Mouse (Mus musculus): ENCODE results near the gene Sugp2.
A peak's percentile ranks its signal among the peaks of the same experiment; 100 is the strongest.

Gene Sugp2

GRCm38 (mm10) chr8:70220911-70221310 lies 13.1 kb upstream of the Sugp2 start:
- no peak for DNase-seq (ENCODE audit: low spot score in 2 of 2)

- no peak for DNase-seq (ENCODE audit: low spot score in 2 of 2)
These were observed 12.0 kb upstream of the Sugp2 start for GRCm38 (mm10) chr8:70222041-70222440.

DNA sequence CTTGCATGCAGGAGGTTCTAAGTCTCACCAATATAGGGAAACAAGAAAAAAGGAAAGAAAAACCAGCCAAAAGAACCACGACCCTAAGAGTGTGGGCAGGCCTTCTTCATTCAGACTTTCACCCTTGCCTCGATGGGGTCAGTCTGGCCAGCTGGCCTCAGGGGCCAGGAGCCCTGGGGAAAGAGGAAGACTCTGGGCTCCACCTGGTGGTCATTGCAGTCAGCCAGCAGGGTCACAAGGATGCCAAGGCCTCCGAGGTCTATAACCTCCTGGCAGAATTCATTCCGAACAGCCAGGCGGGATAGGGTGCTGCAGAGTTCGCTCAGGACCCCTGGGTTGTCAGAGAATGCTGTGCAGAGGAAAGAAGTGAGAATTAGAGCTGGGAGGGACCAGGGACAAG lies 10.7 kb upstream of the Sugp2 start:
- DNase-seq (ENCODE audit: low spot score in 2 of 2), result no peak

GRCm38 (mm10) chr8:70227997-70228396 lies 6.0 kb upstream of the Sugp2 start:
- no peak for DNase-seq (ENCODE audit: low spot score in 2 of 2)

- no peak for DNase-seq (ENCODE audit: low spot score in 2 of 2)
These were observed 3.2 kb upstream of the Sugp2 start for GRCm38 (mm10) chr8:70230837-70231236.

DNA sequence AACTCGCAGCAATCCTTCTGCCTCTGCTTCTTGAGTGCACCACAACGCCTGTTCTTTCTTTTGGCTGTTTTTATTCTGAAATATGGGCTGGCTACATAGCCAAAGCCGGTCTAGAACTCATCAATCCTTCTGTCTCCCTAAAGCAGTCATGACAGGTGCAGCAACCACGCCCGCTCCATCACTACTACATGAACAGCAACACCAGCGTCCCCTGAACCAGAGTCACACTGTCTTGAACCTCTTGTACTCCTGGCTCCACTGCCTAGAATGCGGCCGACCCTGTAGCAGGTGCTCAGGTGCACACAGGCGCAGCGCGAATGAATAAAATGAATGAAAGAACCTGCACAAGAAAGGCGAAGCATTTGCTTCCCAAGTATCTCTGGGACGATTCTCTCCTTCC lies 420 bp upstream of the Sugp2 start:
- DNase-seq (ENCODE audit: low spot score in 2 of 2), result no peak

- no peak for DNase-seq (ENCODE audit: low spot score in 2 of 2)
These were observed 729 bp downstream of the Sugp2 start for GRCm38 (mm10) chr8:70234781-70235128.

DNA sequence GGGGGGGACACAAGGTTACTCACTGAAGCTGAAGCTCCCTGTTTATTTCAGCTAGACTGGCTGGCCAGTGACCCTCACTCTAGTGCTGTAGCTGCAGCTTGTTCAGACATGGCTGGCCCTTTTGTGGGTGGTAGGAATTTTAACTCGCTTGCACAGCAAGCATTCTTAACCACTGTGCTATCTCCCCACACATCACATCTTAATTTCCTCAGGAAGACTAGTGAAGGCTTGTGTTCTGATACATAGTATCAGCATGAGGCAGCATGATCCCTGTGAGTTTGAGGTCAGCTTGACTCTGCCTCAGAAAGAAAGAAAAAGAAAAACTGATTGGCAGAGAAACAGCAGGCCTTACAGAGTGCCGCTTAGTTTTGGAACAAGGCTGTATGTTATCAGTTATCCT lies 3.8 kb downstream of the Sugp2 start:
- DNase-seq (ENCODE audit: low spot score in 2 of 2), result peak in 1 of 2 experiments; percentile 54

- no peak for DNase-seq (ENCODE audit: low spot score in 2 of 2)
These were observed 6.6 kb downstream of the Sugp2 start for GRCm38 (mm10) chr8:70240642-70241041.

DNA sequence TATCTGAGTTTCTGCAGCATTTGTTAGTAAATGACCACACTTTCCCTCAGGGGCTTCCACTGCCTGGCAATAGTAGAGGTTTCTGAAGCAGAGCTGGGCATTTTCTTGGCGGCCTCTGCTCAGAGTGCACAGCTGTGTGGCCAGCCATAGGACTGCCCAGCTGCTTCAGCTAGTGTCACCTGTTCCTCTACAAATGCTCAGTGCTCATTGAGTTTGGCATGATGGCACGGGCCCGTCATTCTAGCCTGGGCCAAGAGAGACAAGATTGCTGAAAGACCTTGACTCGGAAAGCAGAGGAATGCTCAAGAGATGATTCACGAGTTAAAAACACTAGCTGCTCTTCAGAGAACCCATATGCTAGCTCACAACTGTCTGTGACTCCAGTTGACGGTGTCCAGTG lies 12.6 kb downstream of the Sugp2 start:
- DNase-seq (ENCODE audit: low spot score in 2 of 2), result no peak

DNA sequence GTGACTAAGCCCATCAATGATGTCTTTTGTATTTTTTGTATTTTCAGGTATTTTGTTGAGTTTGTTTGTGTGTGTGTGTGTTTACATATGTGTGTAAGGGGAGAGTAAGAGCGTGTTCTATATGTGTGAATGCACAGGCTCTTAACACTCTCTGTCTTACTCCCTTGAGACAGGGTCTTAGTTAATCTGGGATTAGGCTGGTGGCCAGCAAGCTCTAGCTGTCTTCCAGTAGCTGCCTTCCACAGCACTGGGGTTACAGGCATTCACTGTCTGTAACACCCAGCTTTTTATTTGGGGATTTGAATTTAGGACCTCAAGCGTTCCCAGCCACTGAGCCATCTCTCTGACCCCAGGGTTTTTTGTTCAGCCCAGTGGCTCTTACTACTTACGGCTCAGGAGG lies 13.8 kb downstream of the Sugp2 start:
- DNase-seq (ENCODE audit: low spot score in 2 of 2), result no peak

GRCm38 (mm10) chr8:70254628-70255027 lies 20.6 kb downstream of the Sugp2 start:
- no peak for DNase-seq (ENCODE audit: low spot score in 2 of 2)

DNA sequence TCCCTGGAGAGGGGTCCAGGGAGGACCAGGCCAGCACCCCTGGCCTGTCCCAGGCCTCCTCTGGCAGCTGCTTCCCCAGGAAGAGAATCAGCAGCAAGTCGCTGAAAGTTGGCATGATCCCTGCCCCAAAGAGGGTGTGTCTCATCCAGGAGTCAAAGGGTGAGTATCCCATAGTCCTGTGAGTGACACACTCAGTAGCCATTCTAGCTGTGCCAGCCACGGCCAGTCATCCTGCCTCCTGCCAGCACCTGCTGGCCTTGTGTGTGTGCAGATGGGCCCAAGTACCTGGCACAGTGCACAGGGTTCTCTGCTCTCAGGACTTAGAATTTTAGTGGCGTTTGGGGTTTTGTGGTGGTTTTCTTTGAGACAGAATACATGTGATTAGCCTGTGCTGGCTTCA lies 23.4 kb downstream of the Sugp2 start:
- no peak for DNase-seq (ENCODE audit: low spot score in 2 of 2)

DNA sequence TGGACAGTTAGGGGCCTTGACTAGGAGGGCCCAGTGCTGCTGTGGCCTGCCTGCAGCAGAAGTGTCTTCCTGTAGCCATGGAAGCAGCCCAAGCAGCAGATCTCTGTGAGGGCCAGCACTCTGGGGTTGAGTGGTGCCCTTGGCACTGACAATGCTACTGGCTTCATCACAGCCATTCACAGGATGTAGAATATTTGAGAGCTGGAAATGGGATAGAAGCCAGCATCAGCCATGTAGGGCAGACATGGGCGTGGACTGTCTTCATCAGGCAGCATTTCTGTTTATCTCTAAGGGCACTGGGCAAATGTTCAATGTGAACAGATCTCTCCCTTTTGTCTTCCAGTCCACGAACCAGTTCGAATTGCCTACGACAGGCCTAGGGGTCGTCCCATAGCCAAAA lies 24.6 kb downstream of the Sugp2 start:
- no peak for DNase-seq (ENCODE audit: low spot score in 2 of 2)

- no peak for DNase-seq (ENCODE audit: low spot score in 2 of 2)
These were observed 25.0 kb downstream of the Sugp2 start for GRCm38 (mm10) chr8:70259043-70259442.

DNA sequence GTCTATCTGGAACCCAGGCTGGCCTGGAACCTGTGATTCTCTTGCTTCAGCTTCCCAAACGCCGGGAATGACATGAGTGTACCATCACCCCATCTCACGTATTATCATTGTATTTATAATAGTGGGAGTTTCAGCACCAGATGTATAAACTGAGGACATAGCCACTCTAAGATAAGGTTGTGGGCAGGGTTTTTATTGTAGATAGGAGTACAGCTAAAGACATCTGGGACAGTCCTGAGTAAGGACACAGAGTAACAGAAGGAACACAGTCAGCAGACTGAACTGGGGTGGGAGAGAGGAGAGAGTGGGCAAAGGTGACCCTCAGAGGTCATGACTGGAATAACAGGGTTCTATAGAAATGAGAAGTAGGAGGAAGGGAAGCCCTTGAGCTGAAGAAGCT lies 33.6 kb downstream of the Sugp2 start:
- DNase-seq (ENCODE audit: low spot score in 2 of 2), result no peak

DNA sequence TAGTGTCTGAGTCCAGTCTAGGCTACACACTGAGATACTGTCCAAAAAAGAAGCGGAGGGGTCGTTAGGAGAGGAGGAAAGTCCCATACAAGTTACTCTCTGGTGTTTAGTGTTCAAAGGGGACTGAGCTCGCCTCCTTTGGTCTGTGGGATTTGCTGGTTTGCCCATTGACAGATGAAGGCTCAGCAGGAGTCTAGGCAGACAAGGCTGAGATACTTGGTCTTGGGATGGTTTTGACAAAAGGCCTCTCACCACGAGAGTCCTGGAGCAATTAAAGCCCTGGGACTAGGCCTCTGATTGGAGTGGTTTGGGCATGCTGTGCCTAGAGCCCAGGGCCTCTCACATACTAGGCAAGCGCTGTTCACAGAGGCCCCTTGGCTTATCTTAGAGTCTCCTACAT lies 34.3 kb downstream of the Sugp2 start:
- no peak for DNase-seq (ENCODE audit: low spot score in 2 of 2)

DNA sequence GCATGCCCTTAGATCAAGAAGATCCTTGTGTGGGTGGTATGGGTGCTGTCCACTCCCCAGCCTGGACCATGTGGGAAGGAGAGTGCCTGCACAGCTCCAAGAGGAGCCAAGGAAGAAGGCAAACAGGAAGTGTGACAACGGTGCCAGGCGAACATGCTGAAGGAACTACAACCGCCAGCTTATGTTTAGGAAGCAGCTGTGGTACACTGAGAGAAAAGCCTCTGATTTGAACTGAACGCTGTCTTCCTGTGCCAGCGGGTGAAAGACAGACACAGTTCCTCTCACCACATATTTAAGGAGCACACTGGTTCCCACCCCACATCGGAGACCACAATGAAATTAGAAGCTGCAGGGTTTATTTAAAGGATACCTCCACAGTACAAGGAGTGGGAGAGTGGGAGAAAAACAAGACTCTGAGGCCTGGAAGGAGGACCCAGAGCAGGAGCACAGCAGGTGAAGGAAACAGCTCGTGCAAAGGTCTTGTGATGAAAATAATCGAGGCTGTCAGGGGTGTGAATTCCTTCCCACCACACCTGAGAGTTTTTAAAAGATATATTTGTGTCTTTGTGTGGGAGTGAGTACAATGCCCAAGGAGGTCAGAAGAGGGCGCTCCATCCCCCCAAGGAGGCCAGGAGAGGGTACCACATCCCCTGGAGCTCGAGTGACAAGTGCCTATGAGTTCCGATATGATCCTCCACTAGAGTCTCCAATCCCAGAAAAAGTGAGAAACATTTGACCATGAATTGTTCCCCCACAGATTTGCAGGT lies 35.0 kb downstream of the Sugp2 start:
- no peak for DNase-seq (ENCODE audit: low spot score in 2 of 2)

GRCm38 (mm10) chr8:70272949-70273348 lies 38.9 kb downstream of the Sugp2 start:
- no peak for DNase-seq (ENCODE audit: low spot score in 2 of 2)

DNA sequence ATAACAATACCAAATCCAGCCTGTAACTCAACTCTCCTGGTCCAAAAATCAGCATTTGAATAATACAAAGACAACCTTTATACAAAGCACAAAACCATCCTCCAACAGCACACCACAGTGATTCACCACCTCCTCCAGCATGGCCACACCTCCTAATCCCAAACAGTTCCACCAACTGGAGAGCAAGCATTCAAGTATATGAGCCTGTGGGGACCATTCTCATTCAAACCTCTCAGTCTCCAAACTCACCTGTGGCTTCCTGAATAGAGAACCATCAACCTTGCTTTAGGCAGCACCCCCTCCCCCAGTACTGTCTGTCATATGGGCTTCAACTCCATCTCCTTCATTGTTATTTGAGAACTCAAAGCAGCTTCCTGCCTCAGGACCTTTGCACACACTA lies 40.3 kb downstream of the Sugp2 start:
- DNase-seq (ENCODE audit: low spot score in 2 of 2), result no peak

DNA sequence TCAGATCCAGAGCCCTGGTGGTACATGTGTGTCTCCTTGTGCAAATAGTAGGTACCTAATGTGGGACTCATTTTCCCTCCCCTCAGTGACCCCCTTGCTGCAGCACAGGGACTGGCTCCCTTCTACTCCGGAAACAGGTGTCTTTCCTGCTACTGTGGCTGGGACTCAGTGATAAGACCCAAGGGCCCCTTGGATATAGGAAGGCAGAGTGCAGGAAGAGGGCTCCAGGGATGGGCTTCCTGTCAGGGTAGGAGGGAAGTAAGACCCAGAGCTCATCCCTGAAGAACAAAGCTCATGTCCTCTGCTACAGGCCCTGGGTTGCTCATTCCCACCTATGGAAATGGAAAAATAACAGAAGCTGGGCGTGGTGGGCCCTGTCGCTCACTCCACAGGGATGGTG lies 42.5 kb downstream of the Sugp2 start:
- DNase-seq (ENCODE audit: low spot score in 2 of 2), result no peak

GRCm38 (mm10) chr8:70278175-70278574 lies 44.1 kb downstream of the Sugp2 start:
- no peak for DNase-seq (ENCODE audit: low spot score in 2 of 2)

- no peak for DNase-seq (ENCODE audit: low spot score in 2 of 2)
These were observed 45.2 kb downstream of the Sugp2 start for GRCm38 (mm10) chr8:70279266-70279665.

GRCm38 (mm10) chr8:70281001-70281400 lies 47.0 kb downstream of the Sugp2 start:
- DNase-seq (ENCODE audit: low spot score in 2 of 2), result no peak
